Mouse (Mus musculus) lung, postnatal 0 days (tissue): ENCODE results near the gene Pbx3. TPM values are rescaled to one million over a fixed set of nuclear protein-coding genes. Genes with fewer than 3 reads are reported as not detected.

Source experiments
- ATAC-seq: fragments of 200-750 bp; cut with Nextera tagmentation; 2 replicates; pipeline ENCODE4 v1.8.0; 2017; ENCODE audit warnings: moderate library complexity
- DNase-seq: peaks from one replicate; pipeline ENCODE4 v3.0.0-alpha.2; 2016; ENCODE audit warnings: low spot score
- H3K27ac ChIP-seq: fragments of 300-500 bp; sonication (generic); 2 replicates; pipeline ENCODE4 v1.5.1; 2014; ENCODE audit warnings: antibody characterized with exemption, mild to moderate bottlenecking, low read length, mixed read lengths
- H3K27me3 ChIP-seq: fragments of 300-500 bp; sonication (generic); replicated peaks from 2 replicates; pipeline ENCODE4 v1.6.1; 2014; ENCODE audit warnings: low read length, mixed read lengths; ENCODE audit not compliant: insufficient read depth
- H3K36me3 ChIP-seq: fragments of 300-500 bp; sonication (generic); 2 replicates; pipeline ENCODE4 v1.6.1; 2014; ENCODE audit warnings: low read length, mixed read lengths; ENCODE audit not compliant: insufficient read depth
- H3K4me1 ChIP-seq: fragments of 300-500 bp; sonication (generic); 2 replicates; pipeline ENCODE4 v1.6.1; 2014; ENCODE audit warnings: antibody characterized with exemption, low read depth, low read length, mixed read lengths; ENCODE audit not compliant: insufficient read depth
- H3K4me2 ChIP-seq: fragments of 300-500 bp; sonication (generic); replicated peaks from 2 replicates; pipeline ENCODE4 v1.6.1; 2014; ENCODE audit warnings: low read depth, mild to moderate bottlenecking, low read length, moderate library complexity, mixed read lengths
- H3K4me3 ChIP-seq: fragments of 300-500 bp; sonication (generic); 2 replicates; pipeline ENCODE4 v1.5.1; 2014; ENCODE audit warnings: low read depth, low read length
- H3K9ac ChIP-seq: fragments of 300-500 bp; sonication (generic); replicated peaks from 2 replicates; pipeline ENCODE4 v1.6.1; 2014; ENCODE audit warnings: low read depth, mild to moderate bottlenecking
- H3K9me3 ChIP-seq: fragments of 300-500 bp; sonication (generic); 2 replicates; pipeline ENCODE4 v1.6.1; 2016; ENCODE audit warnings: low read length, mixed read lengths
- CTCF ChIP-seq: IDR thresholded peaks from 2 replicates; pipeline ENCODE4 v1.5.1; 2016; ENCODE audit warnings: antibody characterized with exemption, mild to moderate bottlenecking
- EP300 ChIP-seq: IDR thresholded peaks from 2 replicates; pipeline ENCODE4 v1.6.1; 2016; ENCODE audit warnings: antibody characterized with exemption, mild to moderate bottlenecking, control low read depth
- WGBS: fragments of 180-500 bp; shearing (Covaris S2); extraction: QIAGEN DNeasy Blood & Tissue Kit; methylation state at CpG from one replicate; pipeline ENCODE4 v1.1.7; 2014; 5-methylcytosine and 5-hydroxymethylcytosine counted together
- polyA plus RNA-seq: library from polyadenylated mRNA; unstranded; fragments of >200 nt; fragmentation: Nextera tagmentation; extraction: Ambion mirVana; gene quantifications from 2 replicates; pipeline ENCODE4 v1.2.1, GENCODE M21; 2015

The Pbx3 gene
- polyA plus RNA-seq, 1 experiment from 2014 or later = 16.2 TPM

- Histone ChIP-seq H3K4me2 (no peak overlapping the region), H3K27ac (no peak overlapping the region), H3K4me1 (no peaks in the 10 kb centered on the region), H3K4me3 (no peak overlapping the region), H3K36me3 (peaks cover 8% of the 10 kb centered on the region; the same call in 1 of the 2 replicates), H3K9ac (no peak overlapping the region), H3K9me3 (no peaks in the 10 kb centered on the region), H3K27me3 (no peaks in the 10 kb centered on the region)
- DNase-seq = no peak
- no peak for ATAC-seq
- 92% methylated on average over 2 of the region's 2 CpGs for WGBS
- TF ChIP-seq EP300 = no peak
- TF ChIP-seq CTCF = no peak
Measured at GRCm38 (mm10) chr2:34204325-34204724, 168.6 kb downstream of the Pbx3 start.

- H3K4me1 ChIP-seq = no peaks in the 10 kb centered on the region
- no peak overlapping the region for H3K4me2 ChIP-seq
- peak; percentile 44 for DNase-seq
- no peaks in the 10 kb centered on the region for H3K27me3 ChIP-seq
- H3K36me3 ChIP-seq = no peaks in the 10 kb centered on the region
- no peak for TF ChIP-seq CTCF
- no peak for TF ChIP-seq EP300
- no peaks in the 10 kb centered on the region for H3K9me3 ChIP-seq
- 67% methylated on average over 8 of the region's 8 CpGs for WGBS
- peak; percentile 70 for ATAC-seq
- no peak overlapping the region for H3K9ac ChIP-seq
- H3K27ac ChIP-seq = no peak overlapping the region
- H3K4me3 ChIP-seq = no peak overlapping the region
Measured at GRCm38 (mm10) chr2:34193870-34194820, 178.8 kb downstream of the Pbx3 start.

- H3K36me3 ChIP-seq = no peaks in the 10 kb centered on the region
- WGBS = 63% methylated on average over 5 of the region's 5 CpGs
- no peaks in the 10 kb centered on the region for H3K4me1 ChIP-seq
- no peaks in the 10 kb centered on the region for H3K27me3 ChIP-seq
- H3K4me2 ChIP-seq = no peak overlapping the region
- no peaks in the 10 kb centered on the region for H3K9me3 ChIP-seq
- no peak overlapping the region for H3K4me3 ChIP-seq
- TF ChIP-seq CTCF = no peak
- no peak for TF ChIP-seq EP300
- no peak overlapping the region for H3K9ac ChIP-seq
- ATAC-seq (no peak), DNase-seq (no peak)
- H3K27ac ChIP-seq = no peak overlapping the region
Measured at GRCm38 (mm10) chr2:34193276-34193675, 179.7 kb downstream of the Pbx3 start.

- no peaks in the 10 kb centered on the region for H3K27me3 ChIP-seq
- ATAC-seq = no peak
- WGBS = 51% methylated on average over 2 of the region's 2 CpGs
Measured at GRCm38 (mm10) chr2:34187366-34187765, 185.6 kb downstream of the Pbx3 start.

GRCm38 (mm10) chr2:34181600-34181999 is 191.3 kb downstream of the Pbx3 start:
- H3K9me3 ChIP-seq = no peaks in the 10 kb centered on the region
- no peaks in the 10 kb centered on the region for H3K36me3 ChIP-seq
- H3K4me1 ChIP-seq = no peaks in the 10 kb centered on the region
- DNase-seq (no peak), ATAC-seq (no peak)
- WGBS = 84% methylated on average over 1 of the region's 1 CpGs
- no peak overlapping the region for H3K9ac ChIP-seq
- TF ChIP-seq EP300 (no peak), CTCF (no peak)
- no peak overlapping the region for H3K4me3 ChIP-seq
- H3K27ac ChIP-seq = no peak overlapping the region
- no peak overlapping the region for H3K4me2 ChIP-seq
- H3K27me3 ChIP-seq = no peaks in the 10 kb centered on the region

More at GRCm38 (mm10) chr2:34187366-34187765, 185.6 kb downstream of the Pbx3 start:
- no peak for TF ChIP-seq CTCF
- no peak for TF ChIP-seq EP300
- Histone ChIP-seq H3K36me3 (no peaks in the 10 kb centered on the region), H3K27ac (no peak overlapping the region), H3K4me1 (no peaks in the 10 kb centered on the region), H3K4me2 (no peak overlapping the region), H3K4me3 (no peak overlapping the region), H3K9me3 (no peaks in the 10 kb centered on the region), H3K9ac (no peak overlapping the region)
- DNase-seq = peak; percentile 51

GRCm38 (mm10) chr2:34179299-34179698 is 193.6 kb downstream of the Pbx3 start:
- Histone ChIP-seq H3K9ac (no peak overlapping the region), H3K36me3 (0 out of 2 replicates have a peak, but pooled peaks cover 6% of the 10 kb centered on the region), H3K4me1 (no peaks in the 10 kb centered on the region), H3K27ac (no peak overlapping the region), H3K9me3 (no peaks in the 10 kb centered on the region), H3K4me2 (no peak overlapping the region), H3K4me3 (no peak overlapping the region), H3K27me3 (no peaks in the 10 kb centered on the region)
- no peak for TF ChIP-seq CTCF
- TF ChIP-seq EP300 = no peak
- 72% methylated on average over 1 of the region's 1 CpGs for WGBS
- DNase-seq = no peak
- no peak for ATAC-seq
